Mouse (Mus musculus) embryo, embryonic 10.5 days (tissue): Measurements from ENCODE around the gene Mcf2l.
A peak's percentile ranks its signal among the peaks of the same experiment; 100 is the strongest.

Experiments used
- DNase-seq: peaks from one replicate; pipeline ENCODE4 v3.0.0-alpha.2; 2015; ENCODE audit warnings: low spot score

Mcf2l gene

DNA sequence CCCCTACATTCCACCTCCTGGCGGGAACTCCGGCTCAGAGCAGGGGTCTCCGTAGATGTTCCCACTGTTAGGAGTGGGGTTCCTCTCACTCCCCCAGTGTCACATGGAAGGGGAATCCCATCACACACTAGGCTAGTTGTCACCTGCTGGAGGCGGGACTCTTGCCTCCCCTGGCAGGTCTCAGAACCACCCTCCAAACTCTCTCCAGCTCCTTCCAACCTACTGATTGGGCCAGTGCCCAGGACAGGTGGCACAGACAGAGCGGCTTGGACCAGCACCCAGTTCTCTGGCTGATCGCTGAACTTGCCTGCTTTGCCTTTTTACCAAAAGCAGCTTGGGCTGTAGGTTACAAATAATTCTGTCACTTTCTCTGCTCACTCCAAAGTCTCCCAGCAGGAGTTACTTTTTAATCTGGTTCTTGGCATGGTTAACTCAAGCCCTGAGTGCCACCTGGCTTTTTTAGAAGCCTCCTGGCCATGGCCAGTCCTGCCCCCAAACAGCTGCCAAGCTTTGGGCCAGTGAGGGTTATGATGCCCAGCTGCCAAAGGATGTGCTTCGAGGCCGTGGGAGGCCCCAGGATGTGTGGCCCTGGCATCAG, 687 bp downstream of the Mcf2l start:
- no peak for DNase-seq

DNA sequence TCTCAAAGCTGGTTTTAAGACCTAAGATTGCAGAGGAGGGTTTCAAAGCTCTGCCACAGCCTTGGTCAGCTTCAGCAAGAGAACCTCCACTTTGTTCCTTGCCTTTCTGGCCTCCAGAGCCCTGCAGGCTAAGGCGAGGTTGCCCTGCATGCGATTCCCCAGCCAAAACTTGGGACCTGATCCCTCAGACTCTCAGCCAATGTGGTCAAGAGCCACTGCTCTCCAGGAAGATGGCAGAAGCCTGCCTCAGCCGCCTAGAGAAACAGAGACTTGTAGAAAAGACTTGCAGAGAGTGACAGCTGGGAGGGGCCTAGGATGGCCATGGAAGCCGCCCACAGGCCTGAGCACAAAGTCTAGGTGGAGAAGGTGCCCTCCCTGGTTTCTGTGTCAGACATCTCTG, 1.4 kb downstream of the Mcf2l start:
- DNase-seq: no peak

DNA sequence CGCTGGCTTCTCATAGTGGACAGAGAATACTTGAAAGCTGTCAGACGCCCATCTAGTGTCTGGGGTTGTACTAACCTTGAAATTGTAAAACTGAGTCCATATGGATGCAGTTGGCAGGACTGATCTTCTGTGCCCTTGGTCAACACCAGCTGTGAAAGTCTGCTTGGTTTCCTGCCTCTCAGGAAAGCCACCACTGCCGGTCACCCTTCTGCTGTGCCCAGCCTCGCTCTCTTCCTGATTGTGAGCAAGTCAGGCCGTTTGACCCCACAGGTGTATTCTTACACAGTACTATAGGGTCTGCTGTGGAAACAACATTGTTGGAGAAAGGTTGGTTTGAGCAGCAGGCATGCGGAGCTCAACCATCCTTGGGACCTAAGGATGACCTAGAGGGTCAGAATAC, 3.5 kb downstream of the Mcf2l start:
- no peak for DNase-seq

DNA sequence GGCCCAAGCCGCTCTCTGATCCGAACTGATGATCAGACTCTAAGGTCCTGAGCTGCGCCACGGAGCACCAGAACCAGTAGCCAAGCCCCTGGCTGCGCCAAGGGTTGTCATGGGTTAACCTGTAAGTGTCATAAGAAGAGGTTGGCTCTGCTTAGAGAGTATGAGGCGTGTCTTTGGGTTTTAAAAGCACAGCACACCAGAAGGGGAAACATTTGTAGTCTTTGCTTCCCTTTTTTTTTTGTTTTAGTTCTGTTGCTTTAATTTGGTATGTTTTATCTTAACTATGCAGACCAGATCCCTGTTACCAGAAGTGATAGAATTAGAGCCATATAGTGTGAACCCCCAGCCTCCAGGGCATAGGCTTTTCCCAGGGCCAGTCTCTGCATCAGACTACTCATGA, 6.6 kb downstream of the Mcf2l start:
- DNase-seq: no peak

DNA sequence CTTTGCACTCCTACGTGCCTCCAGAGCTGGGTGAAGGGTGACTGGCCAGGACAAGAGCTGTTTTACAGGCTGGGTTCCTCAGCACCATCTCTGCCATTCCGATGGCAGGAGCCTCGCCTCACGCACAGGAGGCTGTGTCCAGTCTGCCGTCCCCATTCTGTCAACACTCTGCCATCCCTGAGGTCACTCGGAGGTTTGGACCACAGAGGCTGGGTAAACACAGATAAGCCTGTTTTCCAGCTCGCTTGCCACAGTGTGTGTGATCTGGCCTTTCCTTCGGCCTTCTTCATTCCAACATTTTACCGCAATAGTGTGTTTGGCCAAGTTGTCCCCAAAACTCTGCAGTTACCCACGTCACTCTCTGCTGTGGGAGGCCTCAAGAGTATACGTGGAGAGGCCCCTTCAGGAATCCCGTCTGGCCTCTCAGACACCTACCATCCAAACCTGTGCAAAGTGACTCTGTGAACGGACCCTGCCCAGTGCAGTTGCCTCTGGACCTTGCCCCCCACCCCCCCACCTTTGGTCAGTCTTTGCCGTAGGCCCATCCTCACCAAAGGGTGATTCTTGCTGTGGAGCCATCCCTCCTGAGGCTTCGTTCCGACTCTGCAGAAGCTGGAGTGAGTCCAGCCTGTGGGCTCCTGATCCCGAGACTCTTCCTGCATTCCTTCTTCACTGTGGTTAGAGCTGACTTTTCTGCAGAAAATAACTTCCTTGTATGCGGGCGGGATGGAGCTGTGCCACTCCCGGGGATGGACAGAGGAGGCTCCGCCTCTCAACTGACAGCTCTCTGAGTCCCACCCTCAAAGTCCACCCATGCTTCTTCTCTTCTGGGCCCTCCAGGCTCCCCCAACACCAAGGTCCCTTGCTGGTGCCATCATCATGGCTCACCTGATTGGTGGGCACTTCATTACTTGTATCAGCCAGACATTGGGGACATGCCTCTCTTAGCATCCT, 9.7 kb downstream of the Mcf2l start:
- DNase-seq: no peak

DNA sequence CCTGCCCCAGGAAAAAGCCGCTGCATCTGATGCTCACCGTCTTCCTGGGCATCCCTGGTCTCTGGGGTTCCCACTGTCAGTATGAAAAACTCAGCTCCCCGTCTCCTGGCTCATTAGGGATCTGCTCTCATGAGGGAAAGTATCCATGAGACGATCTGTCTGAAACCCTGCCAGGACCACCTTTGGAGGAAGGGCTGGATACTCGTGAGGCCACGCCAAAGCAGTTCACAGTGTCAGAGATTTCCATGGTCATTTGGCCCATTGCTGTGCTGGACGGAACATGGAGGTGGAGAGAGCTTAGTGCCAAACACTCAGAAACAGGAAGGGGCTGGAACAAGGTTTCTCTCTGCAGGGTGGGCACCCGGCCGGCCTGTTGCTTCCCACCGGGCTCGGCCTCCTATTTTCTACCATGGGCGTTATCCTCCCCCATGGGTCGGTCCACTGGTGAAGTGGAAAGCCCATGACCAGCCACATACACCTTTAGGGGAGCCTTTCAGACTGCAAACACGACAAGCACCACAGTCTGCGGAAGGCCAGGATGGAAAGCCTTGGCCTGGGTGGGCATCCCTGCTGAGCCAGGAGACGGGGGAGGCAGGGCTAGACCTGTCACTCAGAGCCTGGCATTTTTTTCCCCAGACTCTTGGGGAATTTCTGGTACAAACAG, 14.3 kb downstream of the Mcf2l start:
- DNase-seq: no peak

DNA sequence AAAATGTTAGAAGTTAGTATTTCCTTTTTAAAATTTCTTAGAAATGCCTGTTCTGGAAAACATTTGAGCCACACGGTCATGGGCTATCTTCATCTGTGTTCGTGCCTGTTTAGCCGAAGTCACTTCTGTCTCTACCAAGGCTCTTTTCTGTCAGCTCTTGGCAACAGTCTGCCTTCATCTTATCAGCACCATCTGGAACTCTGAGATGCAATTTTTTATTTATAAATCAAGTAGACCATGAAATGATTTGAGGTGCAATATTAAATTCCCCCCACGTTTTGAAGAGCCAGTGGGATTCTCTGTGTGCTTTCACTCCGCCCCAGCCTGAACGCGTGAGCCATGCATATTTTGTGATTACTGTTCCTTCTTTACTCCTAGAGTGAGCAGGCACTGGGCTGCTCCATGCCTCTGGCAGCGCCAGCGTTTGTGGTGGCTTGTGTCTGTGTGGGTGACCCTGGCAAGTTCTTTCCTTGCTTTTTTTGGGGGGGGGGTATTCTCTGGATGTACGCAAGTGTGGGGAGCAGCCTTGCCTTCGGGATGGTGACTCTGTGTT, 15.5 kb downstream of the Mcf2l start:
- no peak for DNase-seq

DNA sequence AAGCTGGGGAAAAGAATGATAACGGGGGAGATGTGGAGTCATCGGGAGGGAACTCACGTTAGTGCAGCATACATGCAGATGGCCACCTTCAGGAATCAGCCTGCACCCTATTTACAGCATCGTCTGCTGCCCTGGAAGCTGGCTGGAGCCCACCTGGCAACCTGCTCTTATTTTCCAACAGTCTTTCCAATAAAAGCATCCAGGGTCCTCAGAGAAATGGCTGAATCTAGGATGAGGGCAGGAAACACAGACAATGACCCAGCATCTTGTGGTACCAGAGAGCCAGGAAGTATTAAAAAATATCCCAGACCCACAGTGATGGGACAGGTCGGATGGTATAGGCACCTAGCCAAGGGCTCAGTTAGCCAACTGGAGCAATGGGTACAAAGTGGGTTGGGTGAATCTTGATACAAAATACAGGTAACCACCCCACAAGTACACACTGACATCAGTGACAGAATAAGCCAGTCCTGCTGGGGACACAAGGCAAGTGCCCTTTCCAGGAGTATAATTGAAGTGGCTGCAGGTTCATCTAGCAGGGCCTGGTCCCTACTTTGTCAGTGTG, 19.4 kb downstream of the Mcf2l start:
- DNase-seq: no peak

DNA sequence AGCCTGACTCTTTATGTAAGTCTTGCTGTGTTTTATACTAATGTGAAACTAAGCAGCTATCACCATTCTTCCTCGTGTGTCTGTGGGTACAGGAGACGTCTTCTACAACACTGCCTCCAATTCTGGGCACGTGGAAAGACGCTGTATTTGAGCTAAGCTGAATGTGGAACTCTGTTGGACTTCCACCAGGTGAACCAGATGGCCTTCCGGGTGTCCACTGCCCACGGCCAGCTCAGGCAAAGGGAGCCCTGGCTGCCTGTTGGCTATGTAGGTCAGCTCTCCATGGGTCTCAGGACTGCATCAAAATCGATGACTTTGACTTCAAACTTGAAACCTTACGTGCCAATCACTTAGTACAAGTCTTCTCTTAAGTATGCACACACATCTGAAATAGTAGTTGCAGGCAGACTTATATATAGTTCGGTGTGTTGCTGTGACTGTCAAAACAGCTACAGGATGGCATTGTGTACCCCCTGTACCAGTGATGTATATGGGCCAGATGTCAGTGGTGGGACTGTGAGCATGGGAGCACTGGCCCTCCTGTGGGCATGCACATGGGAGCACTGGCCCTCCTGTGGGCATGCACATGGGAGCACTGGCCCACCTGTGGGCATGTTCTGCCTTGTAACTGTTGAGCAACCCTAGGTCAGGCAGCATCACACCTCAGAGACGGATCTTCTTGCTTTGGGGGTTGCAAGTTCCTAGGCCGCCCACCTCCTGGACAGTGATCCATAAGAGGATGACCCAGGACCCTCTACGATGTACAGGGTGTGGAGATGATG, 20.4 kb downstream of the Mcf2l start:
- DNase-seq: no peak

DNA sequence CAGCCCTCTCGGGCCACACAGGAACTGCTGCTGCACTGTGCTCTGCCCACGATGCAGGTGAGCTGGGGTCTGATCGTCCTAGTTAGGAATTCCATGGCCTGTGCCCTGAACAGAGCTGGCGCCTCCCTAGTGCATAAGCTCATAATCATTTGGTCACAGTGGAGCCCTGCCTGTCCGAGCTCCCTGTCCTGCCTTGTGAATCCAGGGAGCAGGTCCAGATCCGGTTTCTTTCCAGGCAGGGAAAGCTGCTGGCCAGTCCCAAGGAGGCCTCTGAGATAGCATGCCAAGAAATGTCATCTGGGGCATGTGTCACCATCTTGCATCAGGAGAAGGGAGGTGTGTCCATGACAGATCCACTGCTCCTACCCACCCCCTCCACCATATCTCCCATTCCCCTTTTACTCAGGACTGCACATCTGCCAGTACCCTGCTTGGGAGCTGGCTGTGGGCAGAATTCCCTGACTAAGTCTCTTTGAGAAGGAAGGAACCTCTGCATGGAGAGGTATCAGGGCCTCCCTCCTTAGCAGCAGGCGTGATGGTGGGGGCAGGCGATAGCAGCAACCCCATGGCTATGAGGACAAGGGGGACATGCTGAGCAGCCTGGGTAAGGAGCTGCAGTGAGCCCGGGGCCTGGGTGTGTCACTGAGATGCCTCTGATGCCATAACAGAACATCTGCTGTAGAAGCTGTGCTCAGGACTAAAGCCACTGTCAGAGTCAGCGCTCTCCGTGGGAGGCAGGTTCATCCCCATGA, 21.4 kb downstream of the Mcf2l start:
- DNase-seq: no peak

DNA sequence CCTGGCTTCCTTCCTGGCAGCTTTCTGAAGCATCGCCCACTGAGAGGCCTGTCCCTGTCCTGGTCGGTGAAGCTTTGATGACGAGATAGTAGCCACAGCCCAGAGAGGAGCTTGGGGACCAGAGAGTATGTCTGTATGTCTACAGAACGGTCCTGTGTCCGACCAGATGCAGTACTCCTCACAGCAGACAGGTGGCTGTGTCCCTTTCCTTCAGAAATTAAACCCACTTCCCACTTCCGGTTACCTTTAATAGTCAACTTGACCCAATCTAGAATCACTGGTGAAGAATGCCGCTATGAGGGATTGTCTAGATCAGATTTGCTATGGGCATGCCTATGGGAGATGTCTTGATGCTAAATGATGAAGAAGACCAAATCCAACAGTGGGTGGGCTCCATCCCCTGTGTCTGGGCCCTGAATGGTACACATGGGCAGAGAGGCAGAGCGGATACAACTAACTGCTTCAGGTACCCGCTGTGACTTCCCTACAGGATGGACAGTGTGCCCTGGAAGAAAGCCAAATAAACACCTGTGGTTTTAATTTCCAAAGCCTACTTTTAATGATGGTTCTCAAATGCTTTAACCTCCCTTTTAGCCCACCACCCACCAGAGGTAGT, 22.0 kb downstream of the Mcf2l start:
- DNase-seq: no peak

DNA sequence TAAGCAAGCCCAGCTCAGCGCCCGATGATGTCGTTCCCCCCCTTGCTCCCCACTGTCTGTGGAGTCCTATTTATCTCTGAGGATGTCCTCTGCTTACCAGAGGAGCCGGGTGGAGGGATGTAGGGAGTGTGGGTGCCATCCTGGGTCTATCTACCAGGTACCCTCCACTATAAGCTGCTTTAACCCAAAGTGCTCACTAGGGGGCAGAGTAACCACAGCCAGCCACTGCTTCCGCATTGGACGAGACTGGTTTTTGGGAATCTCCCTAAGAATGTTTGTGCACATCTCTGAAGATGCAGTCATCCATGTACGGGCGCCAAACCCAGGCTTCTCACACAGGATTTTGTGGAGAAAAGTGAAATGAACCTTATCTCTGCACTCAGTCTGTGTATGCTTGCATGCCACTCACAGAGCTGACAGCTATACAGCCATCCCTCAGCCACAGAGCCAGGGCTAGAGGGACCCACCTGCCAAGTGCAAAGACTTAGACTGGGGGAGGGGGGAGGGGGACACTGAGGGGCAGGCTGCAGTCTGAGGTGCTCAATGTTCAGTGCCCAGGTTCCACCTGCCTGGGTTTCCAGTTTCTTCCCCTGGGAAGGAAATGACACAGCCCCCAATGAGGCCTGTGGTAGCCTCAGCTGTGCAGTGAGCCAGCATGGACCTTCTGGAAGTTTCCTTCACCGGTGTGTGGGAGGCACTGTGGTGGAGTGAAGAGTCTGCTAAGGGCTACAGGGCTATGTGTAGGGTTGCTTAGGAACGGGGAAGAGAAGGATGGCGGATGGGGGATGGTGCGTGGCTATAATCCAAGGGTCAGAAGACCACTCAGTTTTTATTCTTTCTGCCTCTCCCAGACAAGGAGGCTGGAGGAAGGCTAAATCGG, 23.1 kb downstream of the Mcf2l start:
- peak; percentile 82 for DNase-seq

DNA sequence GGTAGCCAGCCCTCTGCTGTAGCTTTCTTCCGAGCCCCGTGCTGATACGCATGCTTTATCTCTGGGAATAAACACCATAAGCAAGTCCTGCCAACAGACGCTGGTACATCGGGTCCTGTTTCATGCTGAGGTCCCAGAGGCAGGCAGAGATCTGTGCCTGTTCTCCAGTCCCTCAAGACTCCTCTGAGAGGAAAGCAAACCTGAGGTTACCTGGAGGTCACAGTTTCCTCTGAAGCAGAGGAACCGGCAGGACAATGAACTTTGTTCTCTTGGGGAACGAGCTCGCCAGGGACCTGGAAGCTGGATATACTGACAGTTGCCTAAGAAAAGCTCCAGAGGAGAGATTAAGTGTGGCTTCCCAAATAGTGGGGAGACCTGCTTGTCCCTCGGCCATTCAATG, 24.2 kb downstream of the Mcf2l start:
- DNase-seq: no peak

DNA sequence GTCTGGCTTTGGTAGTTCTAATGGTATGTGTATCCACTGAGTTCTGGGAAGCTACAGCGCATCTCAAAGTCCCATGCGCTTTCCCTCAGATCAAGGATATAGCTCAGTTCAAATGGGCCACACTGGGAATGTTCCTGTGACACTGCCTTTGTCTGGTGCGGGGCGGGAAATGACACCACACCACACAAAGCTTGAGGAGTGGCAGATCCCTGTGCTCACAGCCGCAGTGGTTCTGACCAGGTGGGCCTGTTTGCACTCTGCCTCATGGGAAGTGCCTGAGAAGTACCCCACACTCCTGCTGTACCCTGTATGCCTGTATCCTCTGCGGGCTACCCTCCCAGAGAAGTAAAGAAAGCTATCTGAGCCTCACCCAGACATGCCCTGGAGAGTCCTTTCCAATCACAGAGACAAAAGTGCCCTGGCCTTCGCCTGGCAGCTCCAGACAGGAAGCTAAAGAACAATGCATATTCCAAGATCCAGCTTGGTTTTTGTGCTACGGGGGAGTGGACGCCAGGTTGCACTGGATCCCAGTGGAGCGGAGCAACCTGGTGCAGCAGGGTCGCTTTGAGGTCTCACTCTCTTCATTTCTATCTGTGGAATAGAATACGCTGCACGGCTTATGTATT, 30.3 kb downstream of the Mcf2l start:
- no peak for DNase-seq

DNA sequence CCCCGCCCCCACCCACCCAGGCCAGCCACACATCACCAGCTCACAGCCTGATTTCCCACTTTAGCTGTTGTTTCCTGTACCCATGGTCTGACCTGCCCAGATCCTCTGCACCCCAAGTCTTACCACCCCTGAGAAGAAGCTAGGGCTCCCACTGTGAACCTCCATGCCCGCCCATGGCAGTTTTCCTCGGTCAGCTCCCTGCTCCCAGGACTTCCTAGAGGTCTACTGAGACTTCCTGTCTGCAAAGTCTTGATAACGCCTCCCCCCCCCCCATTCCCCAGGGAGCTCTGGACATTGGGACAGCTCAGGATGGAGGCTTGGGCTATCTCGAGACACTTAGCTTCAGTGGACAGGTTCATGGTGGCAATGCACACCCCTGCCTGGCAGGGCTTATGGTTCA, 31.5 kb downstream of the Mcf2l start:
- no peak for DNase-seq

DNA sequence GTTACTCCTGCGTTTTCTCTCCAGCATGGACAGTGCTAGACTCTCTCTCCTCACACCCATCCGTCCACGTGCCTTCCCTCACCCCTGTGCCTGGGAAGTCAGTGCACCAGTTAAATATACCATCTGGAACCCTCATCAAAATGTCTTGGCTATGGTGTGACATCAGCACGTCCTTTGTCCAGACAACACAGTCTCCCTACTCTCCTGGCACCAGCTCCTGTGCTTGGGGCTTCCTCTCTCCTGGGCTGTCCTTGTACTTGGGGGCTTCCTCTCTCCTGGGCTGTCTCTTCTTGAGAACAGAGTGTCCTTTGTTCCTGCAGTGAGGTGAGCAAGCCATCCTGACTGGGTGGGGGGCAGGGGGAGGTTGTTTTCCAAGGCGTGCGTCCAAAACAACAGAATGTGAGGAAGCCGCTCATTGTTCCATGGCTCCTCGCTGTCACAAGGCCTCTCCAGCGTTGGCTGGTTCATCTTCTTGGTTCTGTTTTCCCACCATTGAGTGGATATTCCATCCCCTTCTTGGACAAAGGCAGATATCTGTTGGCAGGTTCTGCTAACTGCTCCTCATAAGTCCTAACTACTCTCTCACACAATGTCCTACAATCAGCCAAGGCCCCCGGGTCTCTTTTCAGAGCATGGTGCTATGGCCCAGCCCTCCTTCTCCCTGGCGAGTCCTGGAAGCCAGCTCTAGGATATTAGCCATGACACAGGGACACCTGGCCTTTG, 32.2 kb downstream of the Mcf2l start:
- no peak for DNase-seq

DNA sequence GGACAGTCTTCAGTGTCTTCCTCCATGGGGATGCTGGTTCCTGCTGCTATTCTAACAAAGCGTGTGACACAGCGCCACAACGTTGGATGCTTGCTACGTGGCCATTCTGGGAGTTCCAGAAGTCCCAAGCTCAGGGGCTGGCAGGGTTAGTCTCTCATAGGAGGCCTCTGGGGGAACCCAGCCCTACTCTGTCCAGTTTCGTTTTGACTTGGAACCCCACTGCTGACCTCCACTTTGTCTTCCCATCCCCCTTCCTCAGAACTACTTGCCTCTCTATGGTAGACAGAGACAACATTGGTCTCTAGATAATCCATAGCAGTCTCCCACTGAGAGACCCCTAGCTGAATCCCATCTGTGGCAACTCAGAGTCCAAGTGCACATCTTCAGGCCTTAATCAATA, 33.0 kb downstream of the Mcf2l start:
- no peak for DNase-seq

DNA sequence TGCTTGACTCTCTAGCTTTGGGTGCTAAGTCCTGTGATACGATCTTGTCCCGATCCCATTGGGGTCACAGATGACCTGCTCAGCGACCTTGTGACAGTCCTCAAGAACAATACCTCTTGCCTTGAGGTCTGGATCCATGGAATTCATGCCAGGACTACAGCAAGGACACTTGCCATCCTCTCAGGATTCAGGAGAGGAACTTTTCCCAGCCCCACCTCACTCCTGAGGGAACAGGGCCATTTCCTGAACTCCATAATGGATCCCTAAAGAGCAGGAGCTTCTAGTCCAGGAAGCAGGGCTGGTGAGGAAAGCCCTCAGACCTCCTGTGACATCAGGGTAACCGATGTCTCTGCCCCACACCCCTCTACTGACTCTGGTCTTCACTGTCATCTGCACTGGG, 34.1 kb downstream of the Mcf2l start:
- no peak for DNase-seq
